Mouse (Mus musculus) frontal cortex, adult (tissue): ENCODE results near the gene Usp31.
A peak's percentile ranks its signal among the peaks of the same experiment; 100 is the strongest.

Experiments used
- ATAC-seq: cut with Nextera tagmentation; 2 replicates; pipeline ENCODE4 v1.9.2; 2017; ENCODE audit warnings: mild to moderate bottlenecking, moderate library complexity, mixed read lengths; ENCODE audit not compliant: low TSS enrichment

Gene Usp31

DNA sequence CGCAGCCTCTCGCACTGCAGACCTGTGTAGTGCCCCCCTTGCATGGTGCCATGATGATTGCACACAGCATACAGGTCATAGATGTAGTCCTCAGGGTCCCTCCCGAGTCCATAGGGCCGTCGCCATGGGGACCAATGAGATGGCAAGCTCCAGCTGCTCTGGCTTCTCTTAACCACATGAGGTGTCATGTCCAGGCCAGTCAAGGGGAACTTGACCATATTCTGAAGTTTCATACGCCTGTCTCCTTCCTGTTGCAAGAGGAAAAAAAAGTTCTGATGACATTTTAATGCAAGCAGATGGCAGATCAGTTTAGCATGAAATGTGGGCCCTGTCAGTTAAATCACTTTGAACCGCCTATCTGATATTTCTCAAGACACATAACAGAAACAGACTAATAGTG lies 48.2 kb downstream of the Usp31 start:
- no peak for ATAC-seq

DNA sequence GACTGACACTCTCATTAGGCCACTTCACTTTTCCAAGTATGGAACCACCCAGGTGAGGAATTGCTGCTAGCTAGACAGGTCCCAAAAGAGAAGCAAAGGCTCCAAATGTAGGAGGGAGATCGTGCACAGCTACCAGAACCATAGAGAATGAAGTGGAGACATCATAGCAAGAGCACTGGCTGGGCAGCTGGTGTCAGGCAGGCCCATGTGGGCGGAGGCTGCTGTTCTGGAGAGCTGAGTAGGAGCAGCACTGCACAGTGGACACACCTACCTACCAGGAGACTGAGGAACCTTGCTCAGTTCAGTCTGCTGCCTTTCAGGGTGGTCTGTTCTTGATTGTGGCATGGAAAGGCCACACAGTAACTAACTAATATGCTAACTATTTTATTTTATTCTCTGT lies 52.4 kb downstream of the Usp31 start:
- ATAC-seq = peak; percentile 64

DNA sequence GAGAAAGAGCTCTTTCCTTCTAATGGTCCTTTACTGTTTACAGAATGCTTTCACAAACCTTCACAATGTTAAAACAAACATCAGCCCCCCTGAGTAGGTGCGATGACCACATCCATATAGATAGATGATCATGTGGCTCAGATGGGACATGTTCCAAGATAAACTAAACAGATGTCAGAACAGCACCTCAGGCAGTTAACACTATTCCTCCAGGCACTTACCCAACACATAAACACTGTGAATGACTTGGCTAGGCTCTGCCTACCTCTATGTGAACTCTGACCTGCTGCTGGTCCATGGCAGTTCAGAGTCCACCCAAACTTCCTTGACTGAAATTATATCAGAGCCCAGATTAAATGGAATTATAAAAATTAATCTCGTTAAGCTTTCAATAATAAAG lies 54.4 kb downstream of the Usp31 start:
- ATAC-seq = no peak

DNA sequence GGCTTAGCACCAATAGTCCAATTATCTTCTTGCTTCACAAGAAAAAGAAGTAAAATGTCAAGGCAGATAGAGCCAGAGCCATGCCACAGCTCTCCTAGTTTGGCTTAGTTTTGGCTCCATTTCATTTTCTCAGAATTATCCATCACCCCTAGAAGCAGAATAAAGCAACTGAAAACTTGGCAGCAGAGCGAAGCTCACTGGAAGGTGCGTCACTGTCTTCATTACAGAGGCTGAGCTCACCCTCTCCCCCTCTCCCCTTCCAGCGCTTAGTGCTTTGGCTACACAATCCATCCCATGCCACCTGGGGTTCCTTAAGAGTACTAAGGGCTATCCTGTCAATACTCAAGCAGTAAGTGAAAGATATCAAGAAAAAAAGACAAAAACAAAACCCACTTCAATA lies 56.3 kb downstream of the Usp31 start:
- peak; percentile 89 for ATAC-seq

DNA sequence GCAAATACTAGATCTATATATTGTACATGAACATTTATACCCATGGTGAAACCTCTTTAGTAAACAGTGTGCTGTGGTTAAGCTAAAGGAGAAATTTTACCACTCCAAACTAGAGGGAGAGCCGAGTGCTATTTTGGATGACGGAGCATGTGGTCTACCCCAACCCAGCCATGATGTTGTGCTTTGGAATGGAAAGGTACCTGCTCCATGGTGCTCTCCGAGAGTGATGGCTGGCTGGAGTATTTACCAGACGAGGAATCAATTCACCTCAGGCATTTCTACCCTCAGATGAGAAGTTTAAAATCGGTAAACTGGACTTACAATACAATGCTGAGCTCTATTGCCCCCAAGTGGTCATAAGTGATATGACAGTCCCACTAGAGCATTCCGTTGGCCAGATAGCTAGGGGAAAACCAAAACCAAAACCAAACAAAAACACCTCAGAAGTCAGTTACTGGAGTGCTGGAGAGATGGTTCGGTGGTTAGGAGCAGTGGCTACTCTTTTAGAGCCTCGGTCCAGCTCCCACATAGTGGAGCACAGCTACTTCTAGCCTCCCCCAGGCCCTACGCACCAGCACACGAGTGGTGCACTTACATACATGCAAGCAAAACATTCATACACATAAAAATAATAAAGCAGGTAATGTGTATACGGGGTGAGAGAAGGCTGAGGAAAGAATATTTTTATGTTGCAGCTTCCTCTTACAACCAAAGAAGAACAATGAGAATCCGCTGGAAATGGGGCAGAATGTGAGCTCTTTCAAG lies 65.9 kb downstream of the Usp31 start:
- ATAC-seq = peak; percentile 69

GRCm38 (mm10) chr7:121636732-121637131 lies 70.3 kb downstream of the Usp31 start:
- no peak for ATAC-seq

DNA sequence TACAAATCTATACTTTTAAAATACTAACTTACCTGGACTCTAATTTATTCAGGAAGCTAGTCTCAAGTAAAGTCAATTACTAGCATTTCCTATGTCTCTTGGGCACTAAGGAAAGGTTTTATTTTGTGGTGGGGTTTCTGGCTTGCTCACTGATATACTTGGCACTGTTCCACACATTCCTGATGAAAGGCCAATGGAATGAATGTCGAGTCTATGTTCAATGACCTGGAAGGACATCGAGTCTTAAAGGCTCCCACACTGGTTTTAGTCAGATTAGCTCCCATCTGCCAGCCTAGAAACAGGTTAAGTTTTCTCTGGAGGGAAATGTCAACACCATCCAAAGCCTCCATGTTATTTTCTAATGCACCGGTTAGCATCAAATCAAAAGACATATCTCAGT lies 72.8 kb downstream of the Usp31 start:
- ATAC-seq = no peak

GRCm38 (mm10) chr7:121622835-121623420 lies 84.1 kb downstream of the Usp31 start:
- ATAC-seq = no peak

DNA sequence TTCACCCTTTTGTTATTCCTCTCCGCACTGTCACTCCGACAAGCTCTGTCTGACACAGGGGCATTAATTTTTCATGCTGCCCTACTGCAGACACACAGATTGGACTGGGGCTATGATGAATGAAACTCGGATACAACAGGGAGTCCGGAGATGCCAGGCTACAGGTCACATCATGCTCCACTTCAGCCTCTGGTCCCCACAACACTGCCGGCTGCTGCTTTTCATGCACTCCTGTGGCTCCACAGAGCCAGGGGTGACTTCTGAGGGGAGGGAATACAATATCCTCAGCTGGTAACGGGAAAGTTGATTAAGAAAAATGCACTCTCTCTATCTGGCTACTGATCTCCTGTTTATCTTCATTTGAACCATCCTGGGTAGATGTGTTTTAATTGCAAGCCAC lies 84.6 kb downstream of the Usp31 start:
- no peak for ATAC-seq

DNA sequence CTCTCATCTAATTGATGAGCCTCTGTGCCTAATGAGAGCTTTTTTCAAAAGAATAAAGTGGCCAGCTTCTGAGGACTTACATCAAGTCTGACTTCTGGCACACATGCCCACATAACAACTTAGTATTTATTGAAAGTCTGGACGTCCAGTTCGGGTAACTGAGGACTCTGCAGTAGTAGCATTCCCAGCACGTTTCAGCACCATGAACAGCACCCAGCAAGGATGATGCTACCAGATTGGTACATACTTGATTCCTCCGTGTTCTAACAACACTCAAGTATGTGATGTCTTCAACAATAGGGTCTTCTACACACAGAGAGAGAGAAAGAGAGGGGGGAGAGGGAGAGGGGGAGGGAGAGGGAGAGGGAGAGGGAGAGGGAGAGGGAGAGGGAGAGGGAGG lies 105.4 kb downstream of the Usp31 start:
- ATAC-seq = no peak

DNA sequence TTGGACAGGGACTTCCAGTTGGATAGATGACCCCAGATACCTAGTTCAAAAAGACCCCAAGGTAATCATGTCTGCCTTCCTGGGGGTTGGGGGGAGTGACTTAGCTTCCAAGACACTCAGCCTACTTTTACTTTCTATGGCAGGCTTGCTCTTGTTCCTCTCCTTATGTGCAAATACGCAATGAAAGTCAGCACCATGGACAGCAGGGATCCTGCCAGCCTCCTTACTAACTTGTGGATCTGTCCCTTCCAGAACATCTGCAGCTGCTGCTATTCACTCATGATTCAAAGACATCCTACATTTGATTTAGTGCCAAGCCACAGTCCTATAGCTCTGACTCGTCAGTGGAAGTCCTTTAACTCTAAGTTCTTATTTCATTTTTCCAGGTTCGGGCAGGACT lies 110.7 kb downstream of the Usp31 start:
- no peak for ATAC-seq

DNA sequence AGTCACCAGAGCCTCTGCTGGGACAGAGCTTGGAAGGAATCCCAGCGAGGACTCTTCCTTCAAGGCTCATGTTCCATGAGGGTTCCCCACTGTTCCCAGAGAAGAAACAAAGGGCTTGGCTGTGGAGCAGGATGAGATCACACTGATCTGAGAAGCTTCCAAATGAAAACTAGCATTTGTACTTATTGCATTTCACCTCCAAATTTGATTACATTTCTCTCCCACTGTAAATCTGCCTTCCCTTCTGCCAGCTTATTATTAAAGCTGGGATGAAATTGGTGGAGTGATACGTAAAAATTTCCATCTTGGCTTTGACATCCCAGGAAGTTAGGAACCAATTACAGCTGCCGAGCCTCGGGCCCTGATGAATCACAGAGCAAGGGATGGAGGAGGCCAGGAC lies 111.6 kb downstream of the Usp31 start:
- ATAC-seq = no peak

DNA sequence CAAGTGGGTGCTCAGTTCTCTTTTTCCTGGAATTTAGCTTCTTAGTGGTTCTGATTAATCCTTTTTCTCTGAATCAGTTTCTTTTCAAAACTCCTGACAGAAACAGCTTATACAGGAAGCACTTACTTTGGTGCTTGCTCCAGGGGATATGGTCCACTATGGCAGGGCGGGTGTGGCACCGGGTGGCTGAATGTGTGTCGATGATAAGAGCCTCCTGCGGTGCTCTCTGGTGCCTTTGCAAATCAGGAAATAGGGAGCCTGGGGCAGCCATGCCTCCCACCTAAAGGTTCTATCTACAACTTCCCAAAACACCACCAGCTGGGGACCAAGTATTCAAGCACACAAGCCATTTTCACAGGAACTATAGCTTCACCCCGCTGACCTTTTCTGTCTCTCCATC lies 112.0 kb downstream of the Usp31 start:
- no peak for ATAC-seq

DNA sequence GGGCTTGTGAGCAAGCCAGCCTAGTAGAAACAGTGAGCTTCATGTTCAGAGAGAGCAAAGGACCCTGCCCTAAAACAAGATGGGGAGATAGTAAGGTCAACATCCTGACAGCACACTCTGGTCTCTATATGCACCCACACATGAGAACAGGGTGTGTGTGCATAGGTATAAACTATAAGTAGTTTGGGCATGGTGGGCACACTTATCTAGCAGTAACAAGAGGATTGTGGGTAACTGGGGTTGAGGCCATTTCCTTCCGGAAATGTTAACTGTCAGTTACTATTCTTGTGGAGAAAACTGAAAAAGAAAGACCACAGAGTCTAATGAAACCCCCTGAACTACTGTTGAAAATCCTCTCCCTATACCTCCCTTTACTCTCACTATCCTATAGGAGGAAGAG lies 112.4 kb downstream of the Usp31 start:
- ATAC-seq = no peak
